Mouse (Mus musculus): ENCODE measurements around the gene Nupr1.

- TF ChIP-seq CTCF (IDR thresholded peaks at IDR 0.05; ENCODE audit: low read depth, low read length) (no peak), POLR2A (IDR thresholded peaks at IDR 0.05; ENCODE audit: extremely low read depth, insufficient read depth, low read length) (no peak)
Observed at GRCm38 (mm10) chr7:126635375-126635774, 4.7 kb upstream of the Nupr1 start.

Measured in liver, adult 2 months (tissue).